Mouse (Mus musculus): ENCODE data around the gene Slc25a43.
"Not testable (repeated sequence)": the region's sequence is repeated elsewhere in the genome, so short reads cannot be mapped to it uniquely, and the experiment has no call there.

The Slc25a43 gene

DNA sequence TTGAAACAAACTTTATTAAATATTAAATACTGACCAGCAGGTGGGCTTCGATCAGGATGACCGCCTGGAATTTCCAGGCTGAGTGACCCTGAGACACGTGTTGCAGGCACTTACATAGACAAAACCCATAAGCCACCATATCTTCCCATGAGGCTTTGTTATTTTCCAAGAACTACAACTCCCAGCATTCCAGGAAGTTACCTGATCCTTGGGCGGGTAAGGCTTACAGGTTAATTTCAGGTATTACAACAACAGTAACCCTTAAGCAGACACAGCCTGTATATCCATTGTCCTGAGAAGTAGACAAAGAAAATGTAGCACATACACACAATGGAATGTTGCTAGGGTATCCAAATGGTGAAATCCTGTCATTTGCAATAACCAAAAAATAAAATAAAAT lies 45.9 kb downstream of the Slc25a43 start:
- no peak for DNase-seq

DNA sequence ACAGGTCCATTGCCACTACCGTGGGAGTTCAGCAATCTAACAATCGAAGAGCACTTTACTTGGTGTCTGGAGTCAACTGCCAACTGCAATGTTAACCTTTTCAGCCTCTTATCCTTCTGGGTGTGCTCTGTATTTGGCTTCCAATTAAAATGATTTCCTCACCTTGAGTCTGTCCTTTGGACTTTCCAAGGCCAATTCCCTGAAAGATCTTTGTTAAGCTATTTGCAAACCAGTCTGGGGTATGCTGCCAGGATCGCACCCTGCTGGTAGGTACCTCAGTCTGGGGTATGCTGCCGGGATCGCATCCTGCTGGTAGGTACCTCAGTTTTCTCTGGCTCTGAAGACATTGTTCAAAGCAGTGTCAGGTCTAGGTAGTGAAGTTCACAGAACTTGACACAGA lies 51.1 kb downstream of the Slc25a43 start:
- peak in 1 of 2 experiments; percentile 20 for DNase-seq

DNA sequence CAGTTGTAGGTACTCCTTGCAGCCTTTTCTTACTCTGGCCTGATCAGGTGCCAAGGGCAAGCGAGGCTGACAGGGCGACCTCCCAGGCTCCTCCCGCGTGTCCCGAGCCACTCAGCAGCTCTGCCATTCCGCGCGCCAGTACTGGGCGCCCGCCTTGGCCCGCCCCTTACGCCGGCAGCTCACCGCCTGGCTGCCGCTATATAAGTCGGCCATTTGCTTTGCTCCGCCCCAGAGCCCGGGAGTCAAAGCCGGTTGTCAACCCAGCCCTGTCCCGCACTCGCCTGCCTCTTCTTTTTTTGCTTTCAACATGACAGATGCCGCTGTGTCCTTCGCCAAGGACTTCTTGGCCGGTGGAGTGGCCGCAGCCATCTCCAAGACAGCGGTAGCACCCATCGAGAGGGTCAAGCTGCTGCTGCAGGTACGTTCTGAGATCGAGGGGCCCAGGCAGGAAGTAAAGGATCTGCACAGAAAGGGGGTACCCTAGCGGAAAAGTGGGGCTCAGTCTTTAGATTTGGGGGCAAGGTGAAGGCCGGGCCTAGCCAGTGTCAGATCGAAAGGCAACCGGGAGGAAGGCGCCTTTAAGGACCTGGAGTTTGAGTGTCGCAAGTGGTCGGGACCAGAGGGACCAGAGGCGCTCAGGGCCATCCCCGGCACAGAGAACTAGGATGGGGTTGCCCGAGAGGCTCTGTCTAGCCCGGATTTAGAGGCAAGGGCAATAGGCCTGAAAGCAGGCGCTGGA lies 52.1 kb downstream of the Slc25a43 start, which contains the start of gene Slc25a5:
Slc25a5 (plus strand) TSS at position 228 of the 739 bp plus-strand sequence.
- peak; percentile 89 to 92 for DNase-seq

DNA sequence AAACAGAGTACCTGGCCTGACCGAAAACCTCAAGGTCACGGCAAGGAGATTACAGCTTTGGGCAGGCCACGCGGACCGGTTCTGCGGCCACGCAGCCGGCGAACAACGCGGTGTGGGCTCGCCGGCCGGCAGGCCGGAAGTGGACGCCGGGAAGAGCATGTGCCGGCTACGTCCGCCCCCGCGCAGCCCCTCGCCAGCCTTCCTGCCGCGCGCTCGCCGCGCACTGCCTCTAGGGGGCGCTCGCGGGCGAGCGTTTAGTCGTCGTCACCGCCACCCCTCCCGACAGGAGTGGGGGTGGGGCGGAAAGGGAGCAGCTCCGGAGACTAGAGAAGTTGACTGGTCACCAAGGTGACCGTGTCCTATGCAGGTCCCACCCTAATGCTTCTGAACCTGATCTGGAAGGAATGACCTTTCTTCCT lies 52.7 kb downstream of the Slc25a43 start:
- DNase-seq: peak; percentile 92

DNA sequence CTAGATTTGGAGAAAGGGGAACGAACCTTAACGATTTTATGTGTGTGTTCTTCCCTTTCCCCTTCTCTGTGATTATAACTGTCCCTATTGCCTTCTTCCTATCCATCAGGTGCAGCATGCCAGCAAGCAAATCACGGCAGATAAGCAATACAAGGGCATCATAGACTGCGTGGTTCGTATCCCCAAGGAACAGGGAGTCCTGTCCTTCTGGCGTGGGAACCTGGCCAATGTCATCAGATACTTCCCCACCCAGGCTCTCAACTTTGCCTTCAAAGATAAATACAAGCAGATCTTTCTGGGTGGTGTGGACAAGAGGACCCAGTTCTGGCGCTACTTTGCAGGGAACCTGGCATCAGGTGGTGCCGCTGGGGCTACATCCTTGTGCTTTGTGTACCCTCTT lies 53.3 kb downstream of the Slc25a43 start:
- not testable (repeated sequence) for DNase-seq

DNA sequence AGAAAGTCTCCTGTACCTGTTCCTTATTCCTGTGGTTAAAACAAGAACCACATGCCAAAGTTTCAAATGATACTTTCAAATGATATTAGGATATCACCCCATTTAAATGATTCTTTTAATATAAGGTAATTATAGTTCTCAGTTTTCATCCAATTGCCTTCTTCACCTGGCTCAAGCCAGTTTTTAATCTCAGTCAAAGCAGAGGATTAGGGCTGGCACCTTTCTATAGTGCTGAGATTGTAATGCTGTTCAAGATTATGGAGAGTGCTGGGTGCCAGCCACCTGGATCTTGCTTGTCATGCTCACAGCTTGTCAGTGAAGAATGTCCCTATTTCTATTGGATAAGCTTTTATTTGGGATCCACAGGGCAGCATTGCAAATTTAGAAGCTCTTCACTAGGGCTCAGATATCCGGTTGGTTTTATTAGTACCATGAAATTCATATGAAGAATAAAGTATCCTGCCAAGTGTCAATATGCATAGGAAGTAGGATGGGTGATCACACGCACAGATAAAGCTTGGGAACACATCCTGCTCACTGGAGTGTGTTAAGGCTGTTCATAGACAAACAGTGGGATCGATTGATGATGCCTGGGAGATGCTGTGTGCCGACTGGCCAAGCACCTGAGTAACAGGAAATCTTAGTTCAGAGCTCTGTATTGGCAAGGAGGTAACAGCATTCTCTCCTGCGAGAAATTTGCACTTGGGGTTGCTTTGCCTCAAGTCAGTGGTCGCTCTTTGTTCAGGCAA lies 55.8 kb downstream of the Slc25a43 start:
- no peak for DNase-seq

DNA sequence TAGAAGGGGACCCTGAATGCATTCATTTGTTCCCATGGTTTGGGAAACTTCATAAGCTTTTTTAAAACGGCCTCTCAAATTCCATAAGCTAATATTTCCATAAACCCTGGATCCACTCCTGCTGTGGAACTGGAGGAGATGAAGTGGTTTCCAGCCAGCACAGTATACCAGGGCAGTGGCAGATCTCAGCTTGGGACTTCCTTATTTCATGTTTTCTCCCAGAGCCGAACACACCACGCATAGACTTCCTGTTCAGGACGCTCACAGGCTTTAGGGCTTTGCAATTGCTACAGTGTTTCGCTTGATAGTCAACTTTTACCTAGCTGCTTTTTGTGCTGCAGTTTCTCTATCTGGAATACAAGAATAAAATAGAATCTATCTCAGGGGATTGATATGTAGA lies 59.7 kb downstream of the Slc25a43 start:
- no peak for DNase-seq

DNA sequence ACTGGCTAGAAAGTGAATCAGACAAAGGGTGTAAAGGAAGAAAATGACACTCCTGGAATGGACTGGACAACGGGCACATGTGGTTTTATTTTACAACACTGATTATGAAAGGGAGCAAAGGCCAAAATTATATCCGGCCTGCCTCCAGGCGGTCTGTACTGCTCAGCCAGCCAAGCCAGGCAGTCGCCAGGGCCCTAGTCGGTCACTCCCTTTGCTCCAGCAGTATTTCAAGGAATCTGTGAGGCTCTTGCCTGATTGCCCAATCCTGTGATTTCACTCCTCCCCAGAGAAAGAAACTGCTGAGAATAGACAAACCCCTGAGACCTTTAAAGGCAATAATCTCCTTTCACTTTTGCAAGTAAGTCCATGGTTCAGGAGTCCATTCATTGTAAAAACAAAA lies 60.7 kb downstream of the Slc25a43 start:
- no peak for DNase-seq

DNA sequence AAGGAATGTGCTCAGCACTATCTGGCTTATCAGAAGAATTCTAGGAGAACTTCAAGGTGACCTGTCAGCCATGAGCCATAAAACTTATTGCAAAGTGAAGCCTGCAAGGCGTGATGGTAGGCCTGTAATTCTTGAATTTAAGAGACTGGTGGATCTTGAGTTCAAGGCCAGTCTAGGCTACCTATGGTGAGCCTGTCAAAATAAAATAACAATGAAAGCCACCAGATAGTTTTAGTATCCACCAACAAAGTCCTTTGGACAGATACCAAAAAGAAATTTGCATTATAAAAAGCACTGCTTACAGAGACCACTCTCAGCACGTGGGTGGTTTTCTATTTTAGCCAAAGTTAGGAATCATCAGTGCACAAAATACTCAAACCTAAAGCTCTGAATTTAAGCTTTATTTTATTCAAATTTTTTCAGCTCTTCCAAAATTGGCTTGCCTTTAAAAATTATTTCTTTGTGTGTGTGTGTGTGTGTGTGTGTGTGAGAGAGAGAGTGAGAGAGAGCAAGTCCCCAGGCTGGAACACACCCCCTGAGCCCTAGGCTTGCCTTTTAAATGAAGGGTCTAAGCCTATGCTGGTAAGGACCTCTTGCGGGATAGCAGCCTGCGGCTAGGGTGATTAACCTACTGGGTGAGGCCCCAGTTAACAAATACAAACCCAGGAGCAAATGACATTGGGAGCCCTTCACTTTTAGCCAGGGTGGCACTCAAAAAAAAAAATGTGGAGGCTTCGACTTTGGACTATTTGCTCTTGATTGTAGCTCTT lies 62.2 kb downstream of the Slc25a43 start:
- DNase-seq: no peak

DNA sequence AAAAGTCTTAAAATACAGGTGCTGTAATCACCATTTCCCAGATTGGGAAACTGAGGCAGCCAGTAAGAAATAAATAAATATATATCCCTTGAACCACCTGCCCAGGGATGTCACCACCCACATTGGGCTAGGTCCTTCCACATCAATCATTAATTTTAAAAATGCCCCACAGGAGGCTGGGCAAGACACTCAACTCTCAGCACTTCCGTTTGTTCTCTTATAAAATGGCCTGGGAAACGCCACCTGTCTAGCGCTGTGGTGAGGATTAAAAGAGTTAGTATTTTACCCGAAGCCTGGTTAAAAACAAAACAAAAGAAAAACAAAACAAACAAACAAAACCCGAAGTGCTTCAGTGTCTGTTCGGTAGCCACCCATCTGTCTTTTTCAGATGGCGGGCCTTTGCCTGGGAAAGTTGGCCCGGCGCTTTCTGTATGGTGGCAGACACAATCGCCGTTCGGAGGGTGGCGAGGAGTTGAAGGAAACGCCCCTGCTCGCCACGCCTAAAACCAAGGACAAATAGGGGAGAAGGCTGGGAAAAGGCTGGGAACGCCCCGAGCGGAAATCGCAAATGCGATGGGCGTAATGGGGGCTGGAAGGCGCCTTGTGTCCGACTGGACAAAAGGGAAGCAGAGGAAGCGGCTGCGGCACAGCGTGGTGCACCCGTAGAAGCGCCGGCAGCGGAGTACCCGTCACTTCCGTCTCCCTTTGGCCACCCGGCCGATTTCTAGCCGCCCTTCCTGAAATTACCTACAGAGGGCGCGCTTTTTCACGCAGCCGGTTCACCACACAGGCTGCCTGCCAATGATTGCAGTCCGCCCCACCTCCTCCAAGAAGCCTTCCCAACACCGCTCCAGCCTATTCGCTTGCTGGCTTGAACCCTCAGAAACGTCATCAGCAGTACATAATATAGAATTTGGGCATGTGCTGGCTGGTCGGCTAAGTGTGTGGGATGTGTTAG lies 64.2 kb downstream of the Slc25a43 start:
- peak; percentile 94 for DNase-seq

DNA sequence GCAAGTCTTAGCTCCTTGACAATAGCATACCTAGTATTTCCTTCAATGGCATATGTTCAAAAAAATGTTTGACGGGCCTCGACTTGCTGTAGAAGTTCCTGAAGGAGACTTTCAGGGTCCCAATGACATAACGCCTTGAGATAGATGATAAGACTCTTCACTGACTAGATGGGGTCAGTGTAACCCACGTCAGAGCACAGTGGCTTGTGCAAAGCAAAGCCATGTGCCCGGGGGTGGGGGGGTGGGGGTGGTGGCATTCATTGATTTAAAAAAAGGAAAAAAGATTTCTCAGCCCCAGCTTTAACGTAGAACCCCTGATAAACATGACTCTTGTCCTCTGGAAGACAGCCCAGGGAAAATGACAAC lies 64.8 kb downstream of the Slc25a43 start:
- DNase-seq: no peak

DNA sequence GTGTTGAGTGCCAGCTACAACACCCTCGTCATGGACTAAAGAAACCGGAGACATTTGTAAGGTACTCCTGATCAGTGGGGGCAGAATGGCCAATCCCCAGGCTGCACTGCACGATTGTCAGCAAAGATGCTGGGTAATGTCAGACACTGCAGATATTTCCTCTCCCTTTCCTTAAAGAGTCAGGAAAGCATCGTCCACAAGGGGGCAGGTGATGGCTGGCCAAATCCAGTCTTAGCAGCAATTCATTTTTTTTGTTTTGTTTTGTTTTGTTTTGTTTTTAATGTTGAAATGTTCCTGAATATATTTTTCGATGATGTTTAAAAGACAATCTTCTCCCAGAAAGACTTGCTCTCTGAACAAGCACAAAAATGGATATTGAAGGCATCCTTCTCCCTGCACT lies 67.9 kb downstream of the Slc25a43 start:
- DNase-seq: peak; percentile 61 to 75

DNA sequence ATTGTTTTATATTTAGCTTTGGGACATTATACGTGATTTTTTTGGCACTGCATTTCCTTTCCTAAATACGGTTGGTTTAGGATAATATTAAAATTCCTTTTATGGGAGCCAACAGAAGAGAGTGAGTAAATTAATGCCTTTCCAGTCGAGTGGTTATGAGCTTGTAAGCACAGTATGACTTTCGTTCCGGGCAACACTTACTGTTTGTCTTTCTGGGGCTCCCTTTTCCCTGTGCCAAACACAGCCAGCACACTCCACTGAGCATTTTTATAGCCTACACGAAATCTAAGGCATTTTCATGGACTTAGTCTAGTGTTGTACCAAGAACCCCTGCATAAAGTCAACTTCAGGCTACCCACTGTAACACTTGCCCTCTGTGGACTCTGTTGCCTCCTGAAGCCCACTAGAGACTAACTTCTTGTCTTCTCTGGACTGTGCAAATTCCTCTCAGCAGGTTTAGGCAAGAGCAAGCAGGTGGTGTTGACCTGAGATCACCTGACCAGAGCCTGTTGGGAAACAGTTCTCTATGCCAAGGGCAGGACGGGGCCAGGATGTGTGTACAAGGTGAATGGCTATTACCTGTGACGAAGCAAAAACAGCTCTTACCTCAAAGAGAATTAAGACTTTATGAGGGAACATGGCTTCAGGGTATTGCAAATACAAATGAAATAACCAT lies 70.8 kb downstream of the Slc25a43 start:
- no peak for DNase-seq

DNA sequence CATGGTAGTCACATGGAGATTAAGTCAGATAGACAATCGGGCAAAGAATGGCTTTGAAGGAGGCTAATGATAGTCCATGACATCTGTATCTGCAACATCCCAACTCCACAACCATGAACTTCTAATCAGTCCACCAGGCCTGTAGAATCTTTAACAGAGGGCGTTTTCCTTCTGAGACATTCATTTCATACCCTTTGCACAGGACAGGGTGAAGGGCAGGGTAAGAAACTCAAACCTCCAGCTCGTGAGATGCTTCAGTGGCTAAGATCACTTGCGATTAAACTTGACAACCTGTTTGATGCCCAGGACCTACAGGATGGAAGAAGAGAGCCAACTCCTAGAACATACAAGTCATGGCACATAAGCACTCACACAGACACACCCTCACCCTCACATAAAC lies 71.6 kb downstream of the Slc25a43 start:
- no peak for DNase-seq

DNA sequence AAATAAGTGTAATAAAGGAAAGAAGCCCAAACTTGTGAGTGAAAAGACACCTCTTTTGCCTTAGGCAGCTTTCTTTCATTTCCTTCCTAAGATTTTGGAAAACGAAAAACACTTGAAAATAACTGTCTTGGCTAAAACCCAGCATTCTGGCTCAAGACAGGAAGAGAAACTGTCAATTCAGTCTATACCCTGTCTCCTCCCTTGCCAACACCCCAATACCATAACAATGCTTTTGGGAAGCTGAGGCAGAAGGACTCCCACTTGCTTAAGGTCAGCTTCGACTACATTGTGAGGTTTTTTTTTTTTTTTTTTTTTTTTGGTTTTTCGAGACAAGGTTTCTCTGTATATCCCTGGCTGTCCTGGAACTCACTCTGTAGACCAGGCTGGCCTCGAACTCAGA lies 72.0 kb downstream of the Slc25a43 start:
- DNase-seq: no peak

DNA sequence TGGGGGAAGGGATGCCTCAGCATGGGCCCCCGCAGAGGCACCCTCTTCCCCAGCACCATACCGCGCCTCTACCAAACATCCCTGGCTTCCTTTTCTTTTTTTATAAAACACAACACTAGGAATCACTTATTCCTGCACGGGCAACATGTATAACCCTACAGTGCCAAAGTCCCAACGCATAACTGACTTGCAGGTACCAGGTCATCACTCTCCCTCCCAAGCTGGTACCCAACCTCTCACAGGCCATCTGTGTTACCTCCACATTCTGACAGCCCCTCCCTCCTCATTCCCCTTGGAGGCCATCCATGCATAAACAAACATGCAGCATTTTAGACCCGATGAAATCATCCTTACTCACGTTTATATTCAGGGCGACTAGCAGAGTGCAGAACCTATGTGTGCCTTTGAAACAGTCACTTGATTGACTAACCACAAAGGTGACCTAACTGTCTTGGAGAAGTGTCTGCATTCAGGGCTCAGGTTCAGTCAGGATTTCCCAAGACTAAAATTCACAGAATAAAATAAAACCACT lies 73.0 kb downstream of the Slc25a43 start:
- DNase-seq: peak in 1 of 2 experiments; percentile 15

DNA sequence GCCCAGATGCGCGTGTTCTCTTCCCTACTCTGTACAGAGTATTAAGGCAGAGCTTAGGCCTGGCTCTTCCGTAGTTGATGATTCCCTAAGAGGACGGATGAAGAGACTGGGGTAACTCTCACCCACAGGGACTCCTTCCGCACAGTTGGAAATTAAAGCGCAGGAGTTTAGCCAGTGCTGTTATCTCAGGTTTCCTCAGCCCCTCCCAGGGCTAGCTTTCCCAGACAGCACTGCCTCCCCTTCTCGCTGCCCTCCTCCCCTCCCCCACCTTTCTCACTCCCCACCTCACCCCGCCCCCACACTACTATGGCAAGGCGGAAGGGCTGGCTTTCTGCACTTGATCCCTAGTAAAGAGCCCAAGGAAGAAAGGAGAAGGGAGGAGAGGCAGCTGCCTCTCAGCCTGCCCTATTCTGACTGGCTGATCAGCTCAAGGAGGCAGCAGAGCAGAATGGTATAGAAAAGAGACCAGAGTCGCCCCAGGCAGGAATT lies 73.5 kb downstream of the Slc25a43 start:
- peak; percentile 73 for DNase-seq

DNA sequence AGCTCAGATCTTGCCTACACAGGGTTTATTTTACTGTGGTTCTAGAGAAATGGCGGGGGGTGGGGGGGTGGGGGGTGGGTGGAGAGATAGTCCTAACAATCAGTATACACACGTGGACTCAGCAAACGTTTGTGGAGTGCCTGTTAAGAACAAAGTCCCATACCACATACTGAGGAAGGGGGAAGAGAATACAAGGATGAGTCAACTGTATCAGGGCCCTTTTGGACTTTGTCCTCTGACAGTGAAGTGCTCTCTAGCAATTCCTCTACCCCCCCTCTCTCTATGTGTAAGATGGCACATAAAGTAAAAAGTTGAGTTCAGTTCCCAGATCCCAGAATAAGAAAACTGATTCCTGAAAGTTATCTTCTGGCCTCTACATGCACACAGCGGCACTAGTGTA lies 76.1 kb downstream of the Slc25a43 start:
- DNase-seq: no peak

DNA sequence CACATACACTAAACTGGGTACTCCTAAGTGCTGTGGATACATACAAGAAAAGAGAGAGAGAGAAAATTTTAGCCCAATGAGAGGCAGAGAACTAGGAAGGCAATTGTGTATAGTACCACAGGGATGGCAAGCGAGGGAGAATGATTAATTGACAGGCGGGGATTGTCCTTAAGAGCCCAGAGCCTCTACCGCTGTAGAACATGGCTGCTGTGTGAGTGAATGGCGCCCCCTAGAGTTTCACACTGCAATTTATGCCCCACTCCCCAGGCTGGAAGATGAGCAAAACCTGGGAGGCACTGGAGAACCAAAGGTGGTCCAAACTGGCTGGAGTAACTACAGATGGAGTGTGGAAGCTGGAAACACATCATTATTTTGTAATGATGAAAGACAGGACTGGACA lies 76.7 kb downstream of the Slc25a43 start:
- DNase-seq: peak; percentile 63 to 64

DNA sequence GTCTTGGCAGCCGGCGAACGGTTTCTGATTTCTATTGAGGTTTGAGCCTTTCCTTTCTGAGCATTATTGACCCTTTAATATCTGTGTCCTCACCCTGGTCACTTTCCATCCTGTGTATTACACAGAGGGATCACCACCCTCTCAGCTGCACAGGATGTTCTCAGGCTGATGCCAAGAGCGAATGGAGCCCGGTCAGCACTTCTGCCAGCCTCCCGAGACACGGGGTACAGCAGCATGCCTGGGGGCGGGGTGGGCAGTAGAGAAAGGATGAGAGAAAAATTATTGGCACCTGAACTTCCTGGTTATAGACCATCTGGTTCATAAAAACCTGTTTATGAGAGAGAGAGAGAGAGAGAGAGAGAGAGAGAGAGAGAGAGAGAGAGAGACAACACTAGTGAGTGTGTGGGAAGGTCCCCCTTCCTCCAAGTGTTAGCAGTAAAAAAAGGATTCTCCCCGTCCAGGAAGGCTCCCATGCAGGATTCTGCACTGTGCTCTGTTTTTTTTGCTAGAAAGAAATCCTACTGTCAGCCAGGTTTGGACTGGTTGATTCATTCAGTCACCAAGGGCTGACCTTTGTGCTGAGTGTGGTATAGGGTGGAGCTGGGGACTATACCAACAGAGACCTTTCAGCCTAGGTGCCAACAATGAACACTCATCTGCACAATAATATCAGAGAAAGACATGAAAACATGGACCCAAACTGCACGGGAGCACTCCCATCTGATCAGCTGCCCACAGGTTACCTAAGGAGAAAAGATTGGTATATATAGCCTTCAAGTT lies 80.7 kb downstream of the Slc25a43 start:
- DNase-seq: no peak

All from cerebellum, postnatal 10 days (tissue).